Mouse (Mus musculus) cerebellum, adult 9-11 months (tissue): Measurements from ENCODE around the gene Sema4d.
A peak's percentile ranks its signal among the peaks of the same experiment; 100 is the strongest.

Source experiments
- DNase-seq: peaks from one replicate; pipeline ENCODE4 v3.0.0; 2022

Gene Sema4d

DNA sequence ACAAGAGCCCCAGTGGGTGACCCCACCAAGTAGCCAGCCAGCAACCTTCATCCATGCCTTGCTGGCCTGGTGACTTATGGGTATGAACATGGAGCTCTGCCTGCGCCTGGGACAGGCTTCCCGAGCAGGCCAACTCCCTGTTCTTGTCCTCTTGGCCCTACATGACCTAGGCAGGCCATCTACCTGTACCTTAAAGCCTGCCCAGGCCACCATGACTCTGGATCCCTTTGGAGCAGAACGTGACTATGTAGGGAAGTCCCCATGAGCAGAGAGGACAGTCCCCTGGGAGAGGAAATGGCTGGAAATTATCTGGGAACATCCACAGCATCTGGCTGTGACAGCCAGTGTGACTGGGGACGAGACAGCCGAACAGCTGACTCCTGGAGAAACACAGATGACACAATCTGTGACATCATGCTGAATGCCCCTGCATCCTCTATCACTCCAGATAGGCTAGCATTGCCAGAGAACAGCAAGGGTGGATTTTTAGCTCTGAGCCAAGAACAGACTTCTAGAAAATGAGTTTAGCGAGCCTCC is 15.7 kb downstream of the Sema4d start:
- DNase-seq = peak; percentile 63

DNA sequence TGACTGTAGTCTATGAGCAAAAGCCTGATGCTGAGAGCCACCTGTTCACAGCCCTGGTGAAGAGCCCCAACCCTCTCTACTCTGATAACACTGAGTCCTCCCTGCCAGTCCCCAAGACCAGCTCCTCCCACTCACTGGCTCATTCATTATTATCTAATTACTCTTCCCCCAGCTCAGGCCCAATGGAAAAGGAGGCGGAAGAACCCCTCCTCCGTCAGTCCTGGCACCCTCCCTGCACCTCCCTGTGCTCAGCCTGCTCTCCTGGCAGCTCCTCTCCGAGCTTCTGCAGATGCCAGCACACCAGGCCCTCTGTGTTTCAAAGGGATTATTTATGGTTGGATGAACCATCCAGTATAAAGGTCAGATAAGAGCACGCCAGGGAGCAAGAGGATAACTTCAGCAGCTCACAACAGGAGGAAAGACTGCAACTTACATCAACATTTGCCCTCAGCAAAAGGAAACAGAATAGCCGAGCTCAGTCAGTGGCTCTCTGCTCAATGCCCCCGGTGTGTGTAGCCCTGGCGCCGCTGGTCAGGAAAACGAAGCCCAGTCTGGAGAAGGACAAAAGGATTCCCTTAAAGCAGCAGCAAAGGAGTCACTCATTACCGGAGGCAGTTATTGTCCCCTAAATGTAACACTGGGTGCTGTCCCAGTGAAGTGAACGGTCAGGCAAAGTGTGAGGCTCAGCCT is 16.4 kb downstream of the Sema4d start:
- DNase-seq = peak; percentile 97

DNA sequence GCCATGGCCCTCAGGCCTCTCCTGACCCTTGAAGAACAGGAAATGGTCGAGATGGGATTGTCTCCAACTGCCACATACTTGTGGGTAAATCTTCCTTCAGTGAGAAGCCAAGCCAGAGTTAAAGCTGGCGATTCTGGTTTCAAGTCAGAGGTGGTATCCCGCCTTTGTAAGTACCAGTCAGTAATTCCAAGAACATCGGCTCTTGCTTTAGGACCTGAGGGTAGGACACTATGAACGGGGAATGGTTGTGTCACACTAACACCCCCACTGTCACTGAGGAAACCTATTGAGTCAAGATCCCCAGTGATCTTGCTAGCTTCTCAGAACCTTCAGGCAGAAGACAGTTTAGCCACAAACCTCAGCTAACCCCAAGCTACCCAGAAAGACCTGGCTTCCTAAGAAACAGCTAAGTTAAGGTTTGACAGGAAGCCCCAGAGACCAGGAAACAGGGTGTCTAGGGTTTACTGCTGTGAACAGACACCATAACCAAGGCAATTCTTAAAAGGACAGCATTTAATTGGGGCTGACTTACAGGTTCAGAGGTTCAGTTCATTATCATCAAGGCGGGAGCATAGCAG is 17.3 kb downstream of the Sema4d start:
- DNase-seq = no peak

DNA sequence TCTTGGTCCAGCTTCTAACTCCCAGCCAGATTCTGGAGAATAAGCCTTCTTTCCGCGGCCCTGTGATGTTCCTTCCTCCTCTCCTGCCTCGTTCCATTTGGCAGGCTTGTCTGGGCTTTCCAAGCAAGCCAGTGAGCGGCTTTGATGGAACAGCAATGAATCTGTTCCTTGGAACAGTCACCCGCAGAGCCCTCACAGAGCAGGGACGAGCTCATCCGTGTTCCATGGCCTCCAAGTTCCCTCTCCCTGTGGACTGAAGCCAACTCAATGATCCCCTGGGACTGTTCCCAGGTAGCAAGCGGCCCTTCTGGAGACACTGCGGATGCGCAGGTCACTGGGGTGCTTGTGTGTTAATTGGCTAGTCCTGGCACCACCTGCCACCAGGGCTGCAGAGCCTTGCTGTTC is 21.7 kb downstream of the Sema4d start:
- DNase-seq = peak; percentile 83

DNA sequence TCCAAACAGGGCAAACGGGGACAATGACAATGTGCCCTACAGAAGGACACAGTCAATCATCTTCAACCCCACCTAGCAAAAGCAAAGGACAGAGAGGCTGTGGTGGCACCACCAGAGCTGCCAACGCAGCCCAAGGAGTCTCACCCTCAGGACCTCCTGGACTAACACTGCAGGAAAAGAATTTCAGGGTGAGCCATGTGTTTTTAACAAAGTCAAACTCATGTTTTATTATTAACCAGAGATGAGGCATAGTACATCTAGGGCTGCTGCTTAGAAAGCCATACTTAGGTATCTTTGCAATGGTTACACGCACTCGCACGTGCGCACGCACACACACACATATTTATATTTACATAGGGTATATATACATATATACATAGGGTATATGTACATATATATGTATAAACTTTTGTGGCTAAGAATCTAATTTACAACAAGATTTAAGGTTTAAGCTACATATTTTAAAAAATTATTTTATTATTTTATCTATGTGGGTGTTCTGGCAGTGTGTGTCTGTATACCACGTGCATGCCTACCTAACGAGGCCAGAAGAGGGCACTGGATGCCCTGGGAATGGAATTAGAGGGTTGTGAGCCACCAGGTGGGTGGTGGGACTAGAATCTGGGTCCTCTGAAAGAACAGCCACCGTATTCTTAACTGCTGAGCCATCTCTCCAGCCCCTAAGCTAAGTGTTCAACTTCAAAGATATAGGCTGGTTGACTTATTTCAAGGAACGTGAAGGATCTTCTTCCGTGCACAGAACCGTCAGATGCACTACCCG is 22.7 kb downstream of the Sema4d start:
- no peak for DNase-seq

DNA sequence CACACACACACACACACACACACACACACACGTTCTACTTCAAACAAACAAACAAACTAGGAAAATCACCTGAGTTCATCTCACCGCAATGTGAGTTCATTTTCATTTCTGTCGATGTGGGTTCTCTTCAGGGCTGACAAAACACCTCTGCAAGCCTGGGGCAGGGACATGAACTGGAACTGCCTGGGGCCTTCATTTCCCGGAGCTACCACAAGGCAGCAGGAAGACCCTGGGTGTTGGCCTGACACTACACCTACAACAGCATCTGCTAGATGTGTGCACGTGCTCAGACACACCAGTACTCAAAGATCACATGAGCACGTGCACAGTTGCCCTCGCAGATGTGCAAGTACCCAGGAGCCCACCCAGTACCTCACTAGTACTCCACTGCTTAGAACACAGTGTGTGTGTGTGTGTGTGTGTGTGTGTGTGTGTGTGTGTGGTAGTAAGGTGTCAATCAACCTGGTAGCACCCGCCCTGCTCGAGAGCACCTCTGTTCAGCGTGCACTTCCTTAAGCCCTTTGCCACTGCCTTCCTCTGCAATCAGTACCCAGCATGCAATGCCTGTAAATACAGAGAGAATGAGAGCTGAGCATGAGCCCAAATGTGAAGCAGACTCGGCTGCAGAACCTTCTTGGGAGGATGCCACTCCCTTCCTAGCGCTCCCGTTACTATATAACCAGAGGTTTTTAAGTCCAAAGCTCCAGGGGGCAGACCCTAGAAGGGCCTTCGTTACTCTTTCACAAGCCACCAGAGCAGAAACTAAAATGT is 25.4 kb downstream of the Sema4d start:
- no peak for DNase-seq

DNA sequence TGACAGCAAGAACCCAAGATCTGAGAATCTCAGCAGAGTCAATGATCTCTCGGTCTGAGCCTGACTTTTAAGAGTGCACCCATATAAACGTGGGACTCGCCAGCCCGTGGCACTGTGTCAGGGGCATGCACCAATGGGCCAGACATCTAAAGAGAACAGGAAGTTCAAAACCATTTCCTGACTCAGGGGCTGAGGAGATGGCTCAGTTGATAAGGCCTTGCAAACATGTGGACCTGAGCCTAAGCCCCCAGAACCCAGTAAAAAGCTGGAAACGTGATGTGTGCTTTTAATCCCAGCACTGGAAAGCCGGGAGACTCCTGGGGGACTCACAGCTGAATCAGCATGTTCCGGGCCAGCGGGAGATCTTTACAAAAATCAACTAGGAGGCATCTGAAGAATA is 26.0 kb downstream of the Sema4d start:
- DNase-seq = no peak

DNA sequence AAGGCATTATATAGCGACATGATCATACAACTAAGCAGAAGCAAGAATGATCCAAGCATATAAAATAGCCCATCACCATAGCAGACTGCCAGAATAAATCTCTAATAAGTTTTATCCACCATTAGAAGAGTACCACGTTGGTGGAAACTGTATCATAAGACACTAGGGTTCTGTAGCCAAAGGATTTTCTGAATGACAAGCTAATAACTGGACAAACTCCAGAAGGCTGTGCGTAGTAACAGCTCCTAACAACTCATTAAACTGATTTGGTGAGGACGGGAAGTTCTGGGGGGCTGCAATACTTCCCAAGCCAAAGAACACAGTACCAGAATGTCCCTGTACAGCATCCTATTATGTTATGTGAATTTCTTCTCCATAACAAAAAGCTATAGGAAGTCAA is 26.8 kb downstream of the Sema4d start:
- no peak for DNase-seq

DNA sequence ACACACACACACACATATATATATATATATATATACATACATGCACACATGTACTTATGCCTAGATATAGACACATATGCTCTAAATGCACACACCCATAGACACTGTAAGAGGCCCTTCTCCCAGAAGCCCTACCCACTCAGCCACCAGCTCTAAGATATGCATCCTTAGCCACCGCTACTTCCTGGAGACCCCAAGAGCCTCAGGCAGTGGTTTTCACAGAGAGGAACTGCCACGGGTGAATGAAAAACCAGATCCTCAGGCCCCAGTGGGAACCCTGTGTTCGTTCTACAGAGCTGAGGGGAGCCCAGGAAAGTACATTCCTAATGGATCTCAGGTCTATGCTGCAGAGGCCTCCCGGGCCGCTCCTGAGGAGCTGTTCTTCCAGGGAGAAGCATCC is 28.2 kb downstream of the Sema4d start:
- no peak for DNase-seq

DNA sequence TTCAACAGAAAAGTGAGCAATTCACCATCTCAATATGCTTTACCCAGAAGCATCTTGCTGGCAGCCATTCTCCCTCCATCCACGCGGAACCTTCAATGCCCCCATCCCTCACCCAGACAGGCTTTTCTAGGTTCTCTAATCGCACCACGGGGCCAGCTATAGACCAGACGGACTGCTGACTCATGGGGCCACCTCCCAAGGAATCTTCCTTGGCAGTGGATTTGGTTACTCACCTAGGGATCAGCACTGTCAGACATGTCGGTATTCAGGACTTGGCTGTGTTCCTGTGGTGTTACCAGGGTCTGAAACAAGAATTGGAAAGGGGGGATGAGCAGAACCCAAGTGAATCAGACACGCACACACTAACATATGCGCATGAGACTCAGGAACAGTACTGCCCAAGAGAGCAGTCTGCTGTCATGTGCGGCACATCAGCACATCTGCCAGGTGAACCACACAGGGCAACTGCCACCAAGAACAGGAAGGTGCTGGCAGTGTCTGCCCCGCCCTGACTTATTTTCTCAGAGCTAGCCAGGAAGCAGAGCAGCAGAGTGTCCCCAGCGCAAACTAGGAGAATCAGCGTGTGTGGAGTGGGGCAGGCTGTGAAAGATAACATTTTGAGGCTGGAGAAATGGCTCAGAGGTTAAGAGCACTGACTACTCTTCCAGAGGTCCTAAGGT is 30.4 kb downstream of the Sema4d start:
- DNase-seq = peak; percentile 51

DNA sequence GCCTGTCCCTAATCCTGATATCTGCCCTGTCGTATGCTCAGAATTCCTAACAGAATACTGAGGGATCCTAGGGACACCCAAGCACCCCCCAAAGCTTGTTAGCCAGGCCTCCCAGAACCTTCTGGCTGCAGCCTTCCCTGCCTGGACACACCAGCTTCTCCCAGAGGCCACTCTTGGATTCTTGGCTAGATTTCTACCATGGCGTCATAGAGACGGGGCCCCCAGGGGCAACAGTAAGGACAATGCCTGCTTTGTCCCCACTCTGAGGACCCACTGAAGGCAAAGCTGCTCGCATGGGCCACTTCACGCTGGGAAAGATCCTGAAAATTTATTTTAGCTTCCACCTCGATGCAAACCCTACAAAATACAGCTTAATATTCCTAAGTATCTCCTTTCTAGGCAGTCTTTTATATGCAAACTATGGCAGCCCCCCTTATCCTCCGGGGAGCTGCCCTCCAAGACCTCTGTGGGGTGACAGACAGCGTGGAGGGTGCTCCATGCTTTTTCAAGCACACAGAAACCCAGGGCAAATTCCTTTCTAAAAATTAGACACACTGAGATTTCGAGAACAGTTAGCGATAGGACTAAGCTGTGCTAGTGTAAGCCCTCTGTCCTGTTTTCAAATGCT is 32.2 kb downstream of the Sema4d start:
- peak; percentile 53 for DNase-seq

DNA sequence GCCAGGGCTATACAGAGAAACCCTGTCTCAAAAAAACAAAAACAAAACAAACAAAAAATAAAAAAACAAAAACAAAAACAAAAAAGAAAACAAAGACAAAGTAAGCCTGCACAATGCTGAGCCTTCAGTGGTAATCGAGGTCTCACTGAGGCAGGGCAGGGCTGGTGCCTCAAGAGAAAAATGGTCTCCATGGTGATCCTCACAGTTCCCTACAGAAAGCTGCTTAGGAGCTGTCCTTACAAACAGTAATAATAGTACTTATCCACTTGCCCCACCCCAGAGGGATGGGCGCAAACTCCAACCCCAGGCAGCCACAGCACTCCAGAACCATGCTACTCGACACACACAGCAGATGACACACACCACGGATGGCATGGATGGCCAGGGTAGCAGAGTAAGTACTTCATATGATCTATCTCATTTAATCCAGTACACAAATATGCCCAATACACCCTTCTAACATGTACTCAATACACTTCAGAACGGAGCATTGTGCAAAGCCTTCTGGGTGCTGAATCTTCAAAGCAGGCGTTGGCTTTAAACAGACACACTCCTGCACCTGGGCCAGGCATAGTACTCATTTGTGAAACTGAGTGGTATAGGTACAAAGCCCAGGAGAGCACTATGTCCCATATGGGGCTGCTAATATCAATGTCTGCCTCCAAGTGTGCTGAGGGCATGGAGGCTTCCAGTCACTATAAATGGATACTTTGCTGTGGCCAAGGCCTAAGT is 34.1 kb downstream of the Sema4d start:
- no peak for DNase-seq

DNA sequence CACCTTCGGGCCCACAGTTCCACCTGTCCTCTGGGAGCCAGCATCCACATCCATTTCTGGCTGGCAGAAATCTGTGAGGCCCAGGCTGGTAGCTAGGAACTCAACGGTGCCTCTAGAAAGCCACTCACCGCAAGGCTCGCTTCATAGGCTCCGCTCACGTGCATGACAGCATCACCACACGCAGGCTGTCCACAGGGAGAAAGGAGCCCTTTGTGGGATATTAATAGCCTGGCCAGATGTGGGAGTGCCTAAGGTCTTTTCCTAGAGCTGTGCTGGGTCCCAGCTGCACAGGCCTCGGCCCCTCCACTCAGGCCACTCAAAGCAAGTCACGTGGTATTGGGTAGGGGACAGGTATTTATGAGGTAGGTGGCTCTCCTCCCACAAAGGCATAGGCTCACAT is 35.1 kb downstream of the Sema4d start:
- DNase-seq = no peak

DNA sequence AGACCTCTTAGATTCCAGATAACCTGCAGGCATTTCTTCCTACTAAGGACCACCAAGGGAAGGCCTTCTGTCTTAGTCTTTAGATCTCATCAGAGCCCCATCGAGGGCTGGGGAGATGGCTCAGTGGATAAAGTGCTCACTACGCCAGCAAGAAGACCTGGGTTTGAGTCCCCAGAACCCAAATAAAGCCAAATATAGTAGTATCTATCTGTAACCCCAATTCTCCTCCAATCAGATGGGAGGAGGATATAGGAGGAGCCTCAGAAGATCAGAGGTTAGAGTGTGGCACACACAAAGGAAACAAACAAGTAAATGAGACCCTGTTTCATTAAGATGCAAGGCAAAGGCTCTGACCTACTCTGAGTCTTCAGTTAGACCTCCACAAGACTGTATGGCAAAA is 36.4 kb downstream of the Sema4d start:
- DNase-seq = no peak

DNA sequence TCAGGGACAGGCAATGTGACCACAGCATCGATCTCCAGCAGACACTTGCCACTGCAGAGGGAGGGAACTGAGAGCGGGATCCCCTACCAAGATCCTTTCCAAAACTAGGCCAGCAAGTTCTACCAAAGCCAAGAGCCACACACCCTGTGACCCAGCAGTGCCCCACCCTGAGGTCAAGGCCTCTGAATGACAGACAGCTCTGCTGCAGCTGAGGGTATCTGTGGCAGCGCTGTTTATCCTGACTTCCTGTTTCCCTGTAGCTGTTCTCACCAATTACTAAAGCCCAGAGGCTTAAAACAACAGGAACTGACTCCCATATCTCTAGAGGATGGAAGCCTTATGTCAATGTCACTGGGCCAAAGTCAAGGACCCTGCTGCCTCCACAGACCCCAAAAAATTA is 37.0 kb downstream of the Sema4d start:
- no peak for DNase-seq

DNA sequence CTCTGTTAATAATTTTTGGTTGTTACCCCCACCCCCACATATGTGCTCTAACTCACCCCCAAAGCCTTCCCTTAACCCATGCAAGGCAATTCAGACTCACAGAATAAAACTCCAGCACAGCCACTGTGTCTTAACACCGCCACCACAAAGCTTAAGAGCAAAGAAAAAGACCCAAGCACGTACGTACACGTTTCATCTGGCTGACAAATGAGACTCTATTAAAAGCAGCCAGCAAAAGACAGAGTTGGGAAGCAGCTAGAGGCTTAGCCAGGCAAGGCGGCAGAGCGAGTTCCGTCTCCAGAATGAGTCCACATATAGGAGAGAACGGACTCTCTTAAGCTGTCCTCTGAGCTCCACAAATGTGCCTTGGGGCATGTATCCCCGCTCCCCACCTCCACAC is 37.5 kb downstream of the Sema4d start:
- no peak for DNase-seq

DNA sequence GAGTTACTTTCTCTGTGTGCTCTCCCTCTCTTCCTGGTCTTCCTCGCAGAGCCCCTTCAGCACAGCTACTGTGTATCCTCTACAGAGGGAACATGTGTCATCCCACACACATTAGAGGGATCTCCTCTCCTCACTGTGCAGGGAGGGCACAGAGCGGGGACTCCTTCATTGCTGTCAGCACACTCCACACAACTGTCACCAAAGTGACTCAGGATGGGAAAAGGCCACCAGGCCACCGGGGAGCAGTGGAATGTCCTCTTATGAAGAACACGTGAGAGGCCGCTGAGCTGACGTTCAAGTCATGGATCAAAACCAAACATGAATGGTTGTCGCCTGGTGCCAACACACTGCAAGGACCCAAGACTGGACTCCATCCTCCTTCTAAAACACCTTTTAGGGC is 38.0 kb downstream of the Sema4d start:
- DNase-seq = no peak

DNA sequence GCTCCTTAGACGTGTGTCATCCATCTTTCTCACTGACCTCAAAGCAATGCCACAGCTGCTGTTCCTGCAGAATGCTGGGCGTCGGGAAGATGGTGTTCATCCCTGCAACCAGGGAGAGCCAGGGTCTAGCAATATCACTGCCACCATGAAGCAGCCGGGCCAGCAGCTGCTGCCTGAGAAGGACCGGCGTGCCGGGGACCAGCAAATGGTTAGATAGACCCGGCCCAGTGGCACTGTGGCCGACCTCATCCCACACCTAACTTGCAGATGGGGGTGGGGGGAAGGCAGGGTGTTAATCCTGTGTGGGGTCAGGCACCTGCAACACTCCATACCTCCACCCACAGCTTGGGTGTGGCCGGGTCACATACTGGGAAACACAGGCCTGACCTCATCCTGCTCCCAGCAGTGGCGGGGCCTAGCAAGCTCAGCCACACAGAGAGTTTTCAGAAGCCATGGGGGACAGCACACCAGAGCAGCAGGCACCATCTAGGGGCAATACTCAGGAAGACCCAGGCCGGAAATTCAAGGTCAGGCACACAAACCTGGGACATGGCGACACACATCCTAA is 38.9 kb downstream of the Sema4d start:
- no peak for DNase-seq

DNA sequence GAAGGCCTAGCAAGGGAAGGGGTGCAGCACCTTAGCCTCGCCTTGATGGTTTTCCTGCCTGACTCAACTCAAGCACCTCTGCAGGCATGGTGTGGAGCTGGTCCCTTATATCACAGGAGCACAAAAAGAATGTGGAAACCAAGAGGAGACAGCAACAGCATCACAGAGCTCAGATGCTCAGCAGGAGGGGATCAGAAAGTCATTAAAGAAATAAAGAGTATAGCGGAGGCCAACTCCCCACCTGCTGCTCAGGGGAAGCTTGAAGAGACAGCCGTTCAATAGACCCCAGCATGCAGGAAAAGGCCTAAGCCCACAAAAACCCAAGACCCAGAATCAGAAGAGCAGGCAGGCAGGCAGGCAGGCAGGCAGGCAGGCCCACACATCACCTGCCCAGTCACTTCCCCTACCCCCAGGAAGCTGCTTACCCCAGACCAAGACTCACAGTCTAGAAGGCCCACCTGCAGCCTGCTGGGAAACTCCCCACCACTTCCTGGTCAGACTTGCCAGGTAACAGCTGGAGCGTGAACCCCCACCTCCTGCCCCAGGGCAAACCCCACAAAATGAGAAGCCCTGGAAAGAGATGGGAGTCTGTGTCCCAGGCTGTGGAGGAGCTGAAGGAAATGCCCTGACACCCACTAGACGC is 39.6 kb downstream of the Sema4d start:
- DNase-seq = no peak

DNA sequence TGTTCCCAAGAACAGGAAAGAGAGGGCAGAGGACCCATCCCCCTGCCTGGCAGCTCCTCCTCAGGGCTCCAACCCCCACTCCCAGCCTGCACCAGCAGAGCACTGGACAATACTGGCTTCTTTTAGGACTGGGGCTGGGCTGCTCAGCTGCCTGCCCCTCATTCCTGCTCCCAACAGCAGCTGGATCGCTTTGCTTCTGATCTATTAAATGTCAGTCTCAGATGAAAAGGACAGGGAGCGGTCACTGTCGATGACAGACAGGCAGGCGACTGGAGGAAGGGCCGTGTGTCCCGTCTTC is 40.4 kb downstream of the Sema4d start:
- no peak for DNase-seq
